Comparison of ENCODE assay signal across 8 mouse cellular contexts in genomic region chr5:99578692-99579091, GRCm38 (mm10).
DNase-seq lines count a peak whose midpoint lies in the region; ATAC-seq lines count a peak whose summit lies in the region.

No protein-coding gene starts in this region.

- H3K4me3 ChIP-seq in intestine, embryonic 15.5 days (replicated peaks), result no peak overlapping the region
- H3K4me3 ChIP-seq in lung, embryonic 16.5 days (ENCODE audit: low read length), result no peak overlapping the region

- no peak overlapping the region for H3K27ac ChIP-seq in intestine, embryonic 15.5 days
- no peak overlapping the region for H3K27ac ChIP-seq in lung, embryonic 16.5 days (ENCODE audit: low read length)

- no peak overlapping the region for H3K9ac ChIP-seq in intestine, embryonic 15.5 days
- H3K9ac ChIP-seq in lung, embryonic 16.5 days (ENCODE audit: low read length), result no peak overlapping the region

- H3K27me3 ChIP-seq in intestine, embryonic 15.5 days (replicated peaks), result no peaks in the 10 kb centered on the region
- no peaks in the 10 kb centered on the region for H3K27me3 ChIP-seq in lung, embryonic 16.5 days (ENCODE audit: control insufficient read depth, insufficient read depth, low read depth, low read length)

- WGBS in intestine, embryonic 15.5 days, result 3% methylated on average over 4 of the region's 4 CpGs
- 8% methylated on average over 4 of the region's 4 CpGs for WGBS in lung, embryonic 16.5 days

- no peaks in the 10 kb centered on the region for H3K9me3 ChIP-seq in intestine, embryonic 15.5 days
- no peaks in the 10 kb centered on the region for H3K9me3 ChIP-seq in lung, embryonic 16.5 days (ENCODE audit: control insufficient read depth, low read length)

- DNase-seq in urinary bladder, adult 18-20 months (ENCODE audit: low spot score in 2 of 2), result peak; percentile 20 to 24
- no peak for DNase-seq in urinary bladder, postnatal 10 days (ENCODE audit: low spot score)
- DNase-seq in cerebellum, adult 11-12 months, result peak; percentile 20
- peak; percentile 39 for DNase-seq in gastrocnemius, postnatal 10 days
- peak; percentile 49 for DNase-seq in retina, postnatal 7 days (ENCODE audit: low read depth, low spot score)
- DNase-seq in frontal cortex, postnatal 36 days (ENCODE audit: low spot score in 2 of 2), result no peak

- no peaks in the 10 kb centered on the region for H3K4me1 ChIP-seq in intestine, embryonic 15.5 days (replicated peaks)
- peaks cover 5% of the 10 kb centered on the region for H3K4me1 ChIP-seq in lung, embryonic 16.5 days (replicated peaks; ENCODE audit: control insufficient read depth, insufficient read depth, low read length)

- no peaks in the 10 kb centered on the region for H3K36me3 ChIP-seq in intestine, embryonic 15.5 days
- H3K36me3 ChIP-seq in lung, embryonic 16.5 days (ENCODE audit: control insufficient read depth, insufficient read depth, low read length), result no peaks in the 10 kb centered on the region

- H3K4me2 ChIP-seq in intestine, embryonic 15.5 days (replicated peaks), result no peak overlapping the region
- no peak overlapping the region for H3K4me2 ChIP-seq in lung, embryonic 16.5 days (ENCODE audit: low read depth, low read length)

- peak; percentile 51; the same call in 1 of the 2 replicates for ATAC-seq in intestine, embryonic 15.5 days
- ATAC-seq in lung, embryonic 16.5 days (ENCODE audit: low read depth), result peak; percentile 65

Comparison
In these comparisons a context has a peak if more than half of its experiments do, and no peak if none do; other contexts are left out.
1. DNase-seq: peak in urinary bladder, adult 18-20 months (2 of 2), cerebellum, adult 11-12 months (single experiment), gastrocnemius, postnatal 10 days (single experiment) and retina, postnatal 7 days (single experiment); none in urinary bladder, postnatal 10 days (single experiment) and frontal cortex, postnatal 36 days (0 of 2).